Mouse (Mus musculus) lung, postnatal 0 days (tissue): ENCODE measurements around the gene Xndc1.

Experiments
- CTCF ChIP-seq: IDR thresholded peaks from 2 replicates; pipeline ENCODE4 v1.5.1; 2016; ENCODE audit warnings: antibody characterized with exemption, mild to moderate bottlenecking
- EP300 ChIP-seq: IDR thresholded peaks from 2 replicates; pipeline ENCODE4 v1.6.1; 2016; ENCODE audit warnings: antibody characterized with exemption, mild to moderate bottlenecking, control low read depth

- TF ChIP-seq CTCF (no peak), EP300 (peak; percentile 12; the same call in 1 of the 2 replicates)
These were observed 38.8 kb downstream of the Xndc1 start for GRCm38 (mm10) chr7:102104126-102104525.
